Mouse (Mus musculus): ENCODE measurements around the gene Wsb2. TPM values are rescaled to one million over a fixed set of nuclear protein-coding genes. Genes with fewer than 3 reads are reported as not detected.
"Not testable (repeated sequence)": the region's sequence is repeated elsewhere in the genome, so short reads cannot be mapped to it uniquely, and the experiment has no call there.

Wsb2 gene
- polyA plus RNA-seq, 1 experiment from 2014 or later, result 77.0 TPM

GRCm38 (mm10) chr5:117367206-117367605 lies 10.1 kb downstream of the Wsb2 start:
- H3K36me3 ChIP-seq, result peaks cover 60% of the 10 kb centered on the region

DNA sequence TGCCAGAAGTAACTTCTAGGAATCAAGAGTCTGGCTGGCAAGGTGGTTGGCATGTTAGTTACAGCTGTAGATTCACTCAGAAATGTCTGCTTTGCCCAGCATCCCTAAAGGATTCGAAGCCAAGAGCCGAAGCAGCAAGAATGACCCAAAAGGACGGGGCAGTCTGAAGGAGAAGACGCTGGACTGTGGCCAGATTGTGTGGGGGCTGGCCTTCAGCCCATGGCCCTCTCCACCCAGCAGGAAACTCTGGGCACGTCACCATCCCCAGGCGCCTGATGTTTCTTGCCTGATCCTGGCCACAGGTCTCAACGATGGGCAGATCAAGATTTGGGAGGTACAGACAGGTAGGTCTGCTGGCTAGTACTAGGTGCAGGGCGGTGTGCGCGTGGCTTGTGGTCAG lies 13.5 kb downstream of the Wsb2 start:
- WGBS, result 69% methylated on average over 10 of the region's 10 CpGs
- Histone ChIP-seq H3K9ac (no peak overlapping the region), H3K4me3 (no peak overlapping the region), H3K36me3 (peaks cover 74% of the 10 kb centered on the region), H3K9me3 (replicated peaks) (no peaks in the 10 kb centered on the region), H3K27me3 (no peaks in the 10 kb centered on the region), H3K4me2 (no peak overlapping the region), H3K27ac (no peak overlapping the region), H3K4me1 (replicated peaks) (peaks cover 7% of the 10 kb centered on the region; the same call in 1 of the 2 replicates)
- ATAC-seq (replicated peaks; ENCODE audit: insufficient number of reproducible peaks, insufficient read depth, low FRiP score, low read depth), result no peak

More at GRCm38 (mm10) chr5:117367206-117367605, 10.1 kb downstream of the Wsb2 start:
- WGBS, result 53% methylated on average over 8 of the region's 8 CpGs
- Histone ChIP-seq H3K4me1 (replicated peaks) (peaks cover 26% of the 10 kb centered on the region), H3K4me2 (no peak overlapping the region), H3K4me3 (no peak overlapping the region), H3K27ac (no peak overlapping the region), H3K9ac (no peak overlapping the region), H3K9me3 (replicated peaks) (no peaks in the 10 kb centered on the region), H3K27me3 (no peaks in the 10 kb centered on the region)
- no peak for ATAC-seq (replicated peaks; ENCODE audit: insufficient number of reproducible peaks, insufficient read depth, low FRiP score, low read depth)

DNA sequence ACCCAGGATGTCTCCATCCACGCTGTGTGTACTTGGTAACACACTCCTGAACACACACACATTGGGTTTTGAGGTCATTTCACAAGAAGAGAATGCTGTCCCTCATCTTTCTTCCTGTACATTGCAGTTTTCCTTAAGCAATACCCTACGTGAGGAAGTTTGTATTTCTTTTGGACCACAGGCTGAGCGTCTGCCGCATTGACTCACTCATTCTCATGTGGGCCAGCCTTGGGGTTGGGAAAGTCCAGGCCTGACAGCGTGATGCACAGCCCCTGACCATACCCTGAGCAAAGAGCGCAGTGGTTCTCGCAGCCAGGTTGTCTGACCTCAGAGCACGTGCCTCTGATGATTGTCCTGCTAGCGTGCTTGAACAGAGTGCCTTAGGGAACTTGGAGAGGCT lies 16.3 kb downstream of the Wsb2 start:
- H3K4me2 ChIP-seq, result no peak overlapping the region
- H3K9ac ChIP-seq, result no peak overlapping the region
- ATAC-seq (replicated peaks; ENCODE audit: insufficient number of reproducible peaks, insufficient read depth, low FRiP score, low read depth), result no peak
- H3K27me3 ChIP-seq, result no peaks in the 10 kb centered on the region
- WGBS, result 88% methylated on average over 9 of the region's 9 CpGs
- peaks cover 5% of the 10 kb centered on the region; the same call in 1 of the 2 replicates for H3K4me1 ChIP-seq (replicated peaks)
- H3K4me3 ChIP-seq, result no peak overlapping the region
- no peaks in the 10 kb centered on the region for H3K9me3 ChIP-seq (replicated peaks)
- H3K27ac ChIP-seq, result no peak overlapping the region
- peaks cover 73% of the 10 kb centered on the region for H3K36me3 ChIP-seq

GRCm38 (mm10) chr5:117374372-117375049 lies 17.4 kb downstream of the Wsb2 start:
- H3K9me3 ChIP-seq (replicated peaks), result no peaks in the 10 kb centered on the region
- H3K27me3 ChIP-seq, result no peaks in the 10 kb centered on the region
- H3K9ac ChIP-seq, result no peak overlapping the region
- no peak overlapping the region for H3K4me3 ChIP-seq
- H3K4me2 ChIP-seq, result no peak overlapping the region
- no peak overlapping the region for H3K27ac ChIP-seq
- ATAC-seq (replicated peaks; ENCODE audit: insufficient number of reproducible peaks, insufficient read depth, low FRiP score, low read depth), result no peak
- WGBS, result 87% methylated on average over 7 of the region's 7 CpGs
- H3K4me1 ChIP-seq (replicated peaks), result peaks cover 5% of the 10 kb centered on the region; the same call in 1 of the 2 replicates
- peaks cover 77% of the 10 kb centered on the region for H3K36me3 ChIP-seq

GRCm38 (mm10) chr5:117376331-117376761 lies 19.2 kb downstream of the Wsb2 start:
- no peaks in the 10 kb centered on the region for H3K4me1 ChIP-seq (replicated peaks)
- H3K9ac ChIP-seq, result no peak overlapping the region
- no peaks in the 10 kb centered on the region for H3K9me3 ChIP-seq (replicated peaks)
- H3K27me3 ChIP-seq, result no peaks in the 10 kb centered on the region
- peaks cover 73% of the 10 kb centered on the region for H3K36me3 ChIP-seq
- H3K4me2 ChIP-seq, result no peak overlapping the region
- no peak overlapping the region for H3K4me3 ChIP-seq
- no peak overlapping the region for H3K27ac ChIP-seq
- no peak for ATAC-seq (replicated peaks; ENCODE audit: insufficient number of reproducible peaks, insufficient read depth, low FRiP score, low read depth)
- WGBS, result 72% methylated on average over 11 of the region's 11 CpGs

DNA sequence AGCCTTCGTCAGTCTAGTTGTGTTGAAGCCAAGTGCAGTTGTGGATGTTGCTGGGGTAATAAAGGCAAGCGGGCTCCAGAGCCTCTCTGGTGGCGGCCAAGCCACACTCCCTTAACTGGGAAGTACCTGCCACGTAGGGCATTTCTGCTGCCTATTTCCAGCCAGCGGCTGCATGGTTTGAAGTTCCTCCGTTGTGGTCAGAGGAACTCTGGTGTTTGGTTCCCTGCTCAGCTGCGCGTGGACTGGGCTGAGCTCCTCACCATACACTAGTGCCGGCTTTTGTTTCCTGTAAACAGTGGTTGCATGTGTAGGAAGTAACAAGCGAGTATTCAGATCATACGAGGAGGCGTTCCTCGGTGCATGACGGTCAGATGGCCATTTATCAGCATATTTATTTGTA lies 20.6 kb downstream of the Wsb2 start:
- not testable (repeated sequence) for H3K27me3 ChIP-seq; H3K4me1 ChIP-seq (replicated peaks); H3K4me3 ChIP-seq; ATAC-seq (replicated peaks; ENCODE audit: insufficient number of reproducible peaks, insufficient read depth, low FRiP score, low read depth); H3K9me3 ChIP-seq (replicated peaks); H3K9ac ChIP-seq; H3K27ac ChIP-seq; H3K4me2 ChIP-seq
- H3K36me3 ChIP-seq, result peaks cover 63% of the 10 kb centered on the region
- WGBS, result 83% methylated on average over 14 of the region's 14 CpGs

GRCm38 (mm10) chr5:117380199-117380598 lies 23.1 kb downstream of the Wsb2 start:
- peaks cover 2% of the 10 kb centered on the region; the same call in 1 of the 2 replicates for H3K4me1 ChIP-seq (replicated peaks)
- H3K27ac ChIP-seq, result no peak overlapping the region
- H3K4me2 ChIP-seq, result no peak overlapping the region
- H3K36me3 ChIP-seq, result peaks cover 67% of the 10 kb centered on the region
- no peak overlapping the region for H3K9ac ChIP-seq
- ATAC-seq (replicated peaks; ENCODE audit: insufficient number of reproducible peaks, insufficient read depth, low FRiP score, low read depth), result no peak
- no peak overlapping the region for H3K4me3 ChIP-seq
- no peaks in the 10 kb centered on the region for H3K27me3 ChIP-seq
- no peaks in the 10 kb centered on the region for H3K9me3 ChIP-seq (replicated peaks)
- 71% methylated on average over 4 of the region's 4 CpGs for WGBS

DNA sequence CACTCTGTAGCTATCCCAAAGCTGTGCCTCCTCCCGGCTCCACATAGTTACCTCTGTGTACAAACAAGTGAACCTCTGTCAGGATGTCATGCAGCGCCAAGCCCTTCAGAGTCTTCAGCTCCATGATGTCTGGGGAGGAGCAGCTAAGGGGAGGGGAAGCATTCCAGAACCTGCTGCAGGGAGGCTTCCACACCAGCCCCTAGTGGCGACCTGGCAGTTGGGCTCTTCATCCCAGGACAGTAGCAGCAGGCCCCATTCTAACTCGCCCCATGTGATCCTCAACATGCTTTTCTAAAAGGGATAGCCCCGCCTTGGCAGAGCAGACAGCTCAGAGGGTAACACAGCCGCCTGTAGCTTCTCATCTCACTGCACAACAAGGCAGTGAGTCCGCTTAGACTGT lies 24.7 kb downstream of the Wsb2 start:
- Histone ChIP-seq H3K36me3 (peaks cover 62% of the 10 kb centered on the region), H3K27ac (no peak overlapping the region), H3K4me1 (replicated peaks) (peaks cover 2% of the 10 kb centered on the region; the same call in 1 of the 2 replicates), H3K4me2 (no peak overlapping the region), H3K4me3 (no peak overlapping the region), H3K27me3 (no peaks in the 10 kb centered on the region), H3K9ac (no peak overlapping the region), H3K9me3 (replicated peaks) (no peaks in the 10 kb centered on the region)
- 56% methylated on average over 7 of the region's 7 CpGs for WGBS
- ATAC-seq (replicated peaks; ENCODE audit: insufficient number of reproducible peaks, insufficient read depth, low FRiP score, low read depth), result no peak; the same call in 1 of the 2 replicates

- Histone ChIP-seq H3K4me3 (no peak overlapping the region), H3K9ac (no peak overlapping the region), H3K27me3 (no peaks in the 10 kb centered on the region), H3K4me1 (replicated peaks) (peaks cover 6% of the 10 kb centered on the region), H3K4me2 (no peak overlapping the region), H3K9me3 (replicated peaks) (no peaks in the 10 kb centered on the region), H3K36me3 (peaks cover 56% of the 10 kb centered on the region), H3K27ac (no peak overlapping the region)
- WGBS, result 79% methylated on average over 12 of the region's 12 CpGs
- ATAC-seq (replicated peaks; ENCODE audit: insufficient number of reproducible peaks, insufficient read depth, low FRiP score, low read depth), result no peak
Observed at GRCm38 (mm10) chr5:117383198-117383597, 26.1 kb downstream of the Wsb2 start.

GRCm38 (mm10) chr5:117388296-117388751 lies 31.2 kb downstream of the Wsb2 start:
- H3K9ac ChIP-seq, result peak overlapping the region; percentile 85
- peak overlapping the region; percentile 87 for H3K4me3 ChIP-seq
- peak; percentile 68 for ATAC-seq (replicated peaks; ENCODE audit: insufficient number of reproducible peaks, insufficient read depth, low FRiP score, low read depth)
- H3K36me3 ChIP-seq, result peaks cover 25% of the 10 kb centered on the region
- H3K27me3 ChIP-seq, result no peaks in the 10 kb centered on the region
- H3K4me1 ChIP-seq (replicated peaks), result peaks cover 11% of the 10 kb centered on the region
- 7% methylated on average over 16 of the region's 16 CpGs for WGBS
- peak overlapping the region; percentile 86 for H3K4me2 ChIP-seq
- peak overlapping the region; percentile 69 for H3K27ac ChIP-seq
- 0 out of 2 replicates have a peak, but pooled peaks cover 5% of the 10 kb centered on the region for H3K9me3 ChIP-seq (replicated peaks)

DNA sequence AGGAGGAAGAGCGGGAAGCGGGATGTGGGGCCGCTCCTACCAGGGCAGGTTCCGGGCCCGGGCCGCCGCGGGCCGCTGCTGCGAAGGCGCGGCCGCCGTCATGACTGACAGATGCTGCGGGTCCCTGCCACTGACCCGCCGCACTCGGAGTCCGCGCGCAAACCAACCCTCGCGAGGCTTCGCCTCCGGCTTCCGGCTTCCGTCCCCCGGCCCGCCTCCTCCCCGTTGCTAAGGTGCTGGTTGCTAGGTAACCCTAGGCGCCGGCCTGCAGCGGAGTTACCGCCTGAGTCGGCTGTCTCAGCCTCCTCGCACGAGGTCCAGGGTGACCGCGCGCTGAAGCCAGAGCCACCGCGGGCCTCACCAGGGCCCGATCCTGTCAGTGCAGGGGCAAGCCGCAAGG lies 31.8 kb downstream of the Wsb2 start, which contains the start of gene Rfc5:
TSS of gene Rfc5 (minus strand) at position 171 of the 400 bp plus-strand sequence.
- no peaks in the 10 kb centered on the region for H3K27me3 ChIP-seq
- peaks cover 11% of the 10 kb centered on the region for H3K4me1 ChIP-seq (replicated peaks)
- ATAC-seq (replicated peaks; ENCODE audit: insufficient number of reproducible peaks, insufficient read depth, low FRiP score, low read depth), result peak; percentile 95
- peak within 1 kb of the TSS; percentile 69 for H3K27ac ChIP-seq
- peak within 1 kb of the TSS; percentile 87 for H3K4me3 ChIP-seq
- 1% methylated on average over 44 of the region's 44 CpGs for WGBS
- H3K4me2 ChIP-seq, result peak within 1 kb of the TSS; percentile 86
- H3K9me3 ChIP-seq (replicated peaks), result 0 out of 2 replicates have a peak, but pooled peaks cover 5% of the 10 kb centered on the region
- peaks cover 23% of the 10 kb centered on the region for H3K36me3 ChIP-seq
- H3K9ac ChIP-seq, result peak within 1 kb of the TSS; percentile 85

Data from heart, embryonic 15.5 days (tissue).